Mouse (Mus musculus): ENCODE measurements around the gene 4933430I17Rik.
"Not testable (repeated sequence)": the region's sequence is repeated elsewhere in the genome, so short reads cannot be mapped to it uniquely, and the experiment has no call there.

4933430I17Rik gene

GRCm38 (mm10) chr4:62524651-62525488 lies at the start of gene 4933430I17Rik, which contains the start of gene Pole3:
TSS of gene 4933430I17Rik (plus strand) at chr4:62525369.
TSS of gene Pole3 (minus strand) at chr4:62525068.
- peak; percentile 97 for DNase-seq (ENCODE audit: extremely low spot score)

- no peak for DNase-seq (ENCODE audit: extremely low spot score)
These were observed 49.4 kb upstream of the 4933430I17Rik start for GRCm38 (mm10) chr4:62475793-62476192.

- DNase-seq (ENCODE audit: extremely low spot score): no peak
These were observed 47.5 kb upstream of the 4933430I17Rik start for GRCm38 (mm10) chr4:62477542-62478244.

GRCm38 (mm10) chr4:62479593-62479936 lies 45.6 kb upstream of the 4933430I17Rik start:
- DNase-seq (ENCODE audit: extremely low spot score): not testable (repeated sequence)

GRCm38 (mm10) chr4:62479937-62480708 lies 45.0 kb upstream of the 4933430I17Rik start, which contains the start of gene Bspry:
TSS of gene Bspry (plus strand) at chr4:62480053.
- peak; percentile 61 for DNase-seq (ENCODE audit: extremely low spot score)

- peak; percentile 8 for DNase-seq (ENCODE audit: extremely low spot score)
These were observed 44.2 kb upstream of the 4933430I17Rik start for GRCm38 (mm10) chr4:62480709-62481605.

GRCm38 (mm10) chr4:62484928-62485327 lies 40.2 kb upstream of the 4933430I17Rik start:
- no peak for DNase-seq (ENCODE audit: extremely low spot score)

GRCm38 (mm10) chr4:62485450-62486161 lies 39.6 kb upstream of the 4933430I17Rik start:
- no peak for DNase-seq (ENCODE audit: extremely low spot score)

GRCm38 (mm10) chr4:62486162-62486696 lies 38.9 kb upstream of the 4933430I17Rik start:
- DNase-seq (ENCODE audit: extremely low spot score): no peak

- DNase-seq (ENCODE audit: extremely low spot score): no peak
These were observed 38.0 kb upstream of the 4933430I17Rik start for GRCm38 (mm10) chr4:62487172-62487571.

- DNase-seq (ENCODE audit: extremely low spot score): no peak
These were observed 37.3 kb upstream of the 4933430I17Rik start for GRCm38 (mm10) chr4:62487914-62488313.

GRCm38 (mm10) chr4:62492682-62493081 lies 32.5 kb upstream of the 4933430I17Rik start:
- DNase-seq (ENCODE audit: extremely low spot score): no peak

GRCm38 (mm10) chr4:62494230-62494629 lies 30.9 kb upstream of the 4933430I17Rik start:
- no peak for DNase-seq (ENCODE audit: extremely low spot score)

- DNase-seq (ENCODE audit: extremely low spot score): no peak
These were observed 29.2 kb upstream of the 4933430I17Rik start for GRCm38 (mm10) chr4:62495946-62496345.

GRCm38 (mm10) chr4:62496815-62497214 lies 28.4 kb upstream of the 4933430I17Rik start:
- DNase-seq (ENCODE audit: extremely low spot score): no peak

- DNase-seq (ENCODE audit: extremely low spot score): no peak
These were observed 24.4 kb upstream of the 4933430I17Rik start for GRCm38 (mm10) chr4:62500799-62501198.

- no peak for DNase-seq (ENCODE audit: extremely low spot score)
These were observed 23.6 kb upstream of the 4933430I17Rik start for GRCm38 (mm10) chr4:62501534-62501933.

- peak; percentile 94 for DNase-seq (ENCODE audit: extremely low spot score)
These were observed 23.0 kb upstream of the 4933430I17Rik start for GRCm38 (mm10) chr4:62501964-62502732.

GRCm38 (mm10) chr4:62502969-62503368 lies 22.2 kb upstream of the 4933430I17Rik start:
- no peak for DNase-seq (ENCODE audit: extremely low spot score)

Measured in embryo, embryonic 9.5 days (tissue).